Mouse (Mus musculus) embryonic fibroblast, embryonic 13.5 days (primary cell): ENCODE measurements around the gene Adamts18.

Experiments
- CTCF ChIP-seq: IDR thresholded peaks from 2 replicates; pipeline ENCODE4 v1.5.1; 2011; ENCODE audit warnings: mild to moderate bottlenecking, control low read depth, low read length, moderate library complexity, borderline replicate concordance; ENCODE audit not compliant: insufficient read depth
- POLR2A ChIP-seq: IDR thresholded peaks from 2 replicates; pipeline ENCODE4 v1.6.1; 2011; ENCODE audit warnings: low read depth, mild to moderate bottlenecking, control low read depth, low read length, moderate library complexity

- TF ChIP-seq POLR2A (no peak), CTCF (no peak)
Observed at GRCm38 (mm10) chr8:113848081-113848652, 371 bp downstream of the Adamts18 start.
